Mouse (Mus musculus) megakaryocyte, embryonic 14.5 days (primary cell): ENCODE measurements around the gene Nmnat1. TPM values are rescaled to one million over a fixed set of nuclear protein-coding genes. Genes with fewer than 3 reads are reported as not detected.
A peak's percentile ranks its signal among the peaks of the same experiment; 100 is the strongest.
"Not testable (repeated sequence)": the region's sequence is repeated elsewhere in the genome, so short reads cannot be mapped to it uniquely, and the experiment has no call there.

Source experiments
- H3K27me3 ChIP-seq: replicated peaks from 2 replicates; pipeline ENCODE3; 2012; ENCODE audit warnings: inconsistent platforms
- H3K36me3 ChIP-seq: replicated peaks from 2 replicates; pipeline ENCODE3; 2012; ENCODE audit warnings: low read length, inconsistent platforms, mixed read lengths
- H3K4me1 ChIP-seq: 2 replicates; pipeline ENCODE4 v1.6.1; 2012; ENCODE audit warnings: inconsistent platforms
- H3K4me3 ChIP-seq: replicated peaks from 2 replicates; pipeline ENCODE3; 2012; ENCODE audit warnings: moderate library complexity, mild to moderate bottlenecking, inconsistent platforms
- H3K9me3 ChIP-seq: 2 replicates; pipeline ENCODE4 v1.6.1; 2012; ENCODE audit warnings: inconsistent platforms
- FLI1 ChIP-seq: IDR thresholded peaks from 2 replicates; pipeline ENCODE4 v1.6.1; 2012; ENCODE audit warnings: low read length, inconsistent platforms, mixed read lengths
- GATA1 ChIP-seq: IDR thresholded peaks from 3 replicates; pipeline ENCODE4 v1.6.1; 2012; ENCODE audit warnings: mixed read lengths, low read length, inconsistent platforms, borderline replicate concordance
- polyA plus RNA-seq: library from polyadenylated mRNA; stranded (reverse); fragments of >175 nt; gene quantifications from 2 replicates; pipeline ENCODE4 v1.2.3, GENCODE M21; 2012; ENCODE audit warnings: low replicate concordance; ENCODE audit not compliant: insufficient read depth

Nmnat1 gene
- polyA plus RNA-seq, 1 experiment = 2.9 TPM

GRCm38 (mm10) chr4:149450636-149451035 lies 34.4 kb downstream of the Nmnat1 start:
- peaks cover 10% of the 10 kb centered on the region for H3K27me3 ChIP-seq

GRCm38 (mm10) chr4:149446309-149446708 lies 38.7 kb downstream of the Nmnat1 start:
- Histone ChIP-seq H3K4me1 (peaks cover 23% of the 10 kb centered on the region), H3K4me3 (no peak overlapping the region)
- TF ChIP-seq FLI1 = no peak
- no peak for TF ChIP-seq GATA1

More at GRCm38 (mm10) chr4:149450636-149451035, 34.4 kb downstream of the Nmnat1 start:
- TF ChIP-seq GATA1 = no peak
- TF ChIP-seq FLI1 = no peak
- H3K36me3 ChIP-seq = no peaks in the 10 kb centered on the region
- peaks cover 18% of the 10 kb centered on the region for H3K4me1 ChIP-seq
- H3K9me3 ChIP-seq = peaks cover 6% of the 10 kb centered on the region; the same call in 1 of the 2 replicates
- H3K4me3 ChIP-seq = no peak overlapping the region

GRCm38 (mm10) chr4:149445868-149446267 lies 39.1 kb downstream of the Nmnat1 start:
- Histone ChIP-seq H3K4me3 (peak overlapping the region; percentile 89), H3K27me3 (no peaks in the 10 kb centered on the region), H3K4me1 (peaks cover 23% of the 10 kb centered on the region), H3K36me3 (no peaks in the 10 kb centered on the region), H3K9me3 (no peaks in the 10 kb centered on the region)
- TF ChIP-seq FLI1 (no peak), GATA1 (no peak)

More at GRCm38 (mm10) chr4:149446309-149446708, 38.7 kb downstream of the Nmnat1 start:
- Histone ChIP-seq H3K36me3 (no peaks in the 10 kb centered on the region), H3K27me3 (no peaks in the 10 kb centered on the region), H3K9me3 (no peaks in the 10 kb centered on the region)

GRCm38 (mm10) chr4:149444964-149445701 lies 39.9 kb downstream of the Nmnat1 start:
- H3K27me3 ChIP-seq = no peaks in the 10 kb centered on the region
- no peaks in the 10 kb centered on the region for H3K36me3 ChIP-seq
- no peaks in the 10 kb centered on the region for H3K9me3 ChIP-seq
- peaks cover 23% of the 10 kb centered on the region for H3K4me1 ChIP-seq
- peak overlapping the region; percentile 89 for H3K4me3 ChIP-seq
- TF ChIP-seq FLI1 (no peak), GATA1 (no peak)

- peaks cover 27% of the 10 kb centered on the region for H3K4me1 ChIP-seq
- TF ChIP-seq FLI1 (no peak), GATA1 (no peak)
These were observed 40.5 kb downstream of the Nmnat1 start for GRCm38 (mm10) chr4:149444465-149444864.

GRCm38 (mm10) chr4:149442436-149442835 lies 42.6 kb downstream of the Nmnat1 start:
- Histone ChIP-seq H3K4me3 (no peak overlapping the region), H3K4me1 (peaks cover 29% of the 10 kb centered on the region), H3K9me3 (no peaks in the 10 kb centered on the region), H3K36me3 (no peaks in the 10 kb centered on the region), H3K27me3 (no peaks in the 10 kb centered on the region)
- TF ChIP-seq FLI1 (no peak), GATA1 (no peak)

More at GRCm38 (mm10) chr4:149444465-149444864, 40.5 kb downstream of the Nmnat1 start:
- H3K36me3 ChIP-seq = no peaks in the 10 kb centered on the region
- no peaks in the 10 kb centered on the region for H3K9me3 ChIP-seq
- H3K4me3 ChIP-seq = peak overlapping the region; percentile 23
- H3K27me3 ChIP-seq = no peaks in the 10 kb centered on the region

- Histone ChIP-seq H3K9me3 (no peaks in the 10 kb centered on the region), H3K36me3 (no peaks in the 10 kb centered on the region), H3K4me3 (no peak overlapping the region), H3K4me1 (peaks cover 20% of the 10 kb centered on the region), H3K27me3 (no peaks in the 10 kb centered on the region)
- TF ChIP-seq FLI1 (no peak), GATA1 (no peak)
These were observed 44.4 kb downstream of the Nmnat1 start for GRCm38 (mm10) chr4:149440576-149440975.

GRCm38 (mm10) chr4:149431887-149432286 lies 53.1 kb downstream of the Nmnat1 start:
- not testable (repeated sequence) for H3K27me3 ChIP-seq, H3K4me3 ChIP-seq, H3K36me3 ChIP-seq, H3K9me3 ChIP-seq
- peaks cover 21% of the 10 kb centered on the region; the same call in 1 of the 2 replicates for H3K4me1 ChIP-seq

- Histone ChIP-seq H3K4me1 (peaks cover 27% of the 10 kb centered on the region; the same call in 1 of the 2 replicates), H3K27me3 (no peaks in the 10 kb centered on the region), H3K9me3 (no peaks in the 10 kb centered on the region), H3K36me3 (no peaks in the 10 kb centered on the region), H3K4me3 (no peak overlapping the region)
- TF ChIP-seq GATA1 = no peak
- TF ChIP-seq FLI1 = no peak
These were observed 55.4 kb downstream of the Nmnat1 start for GRCm38 (mm10) chr4:149429592-149429991.

GRCm38 (mm10) chr4:149426325-149427199 lies 58.4 kb downstream of the Nmnat1 start, which contains the start of gene Ube4b:
Gene Ube4b, minus strand, starts transcription at chr4:149426749.
- H3K4me1 ChIP-seq = peaks cover 45% of the 10 kb centered on the region
- H3K4me3 ChIP-seq = peak within 1 kb of the TSS; percentile 97
- H3K9me3 ChIP-seq = no peaks in the 10 kb centered on the region
- no peaks in the 10 kb centered on the region for H3K27me3 ChIP-seq
- peaks cover 14% of the 10 kb centered on the region for H3K36me3 ChIP-seq
- TF ChIP-seq GATA1 = no peak
- no peak for TF ChIP-seq FLI1
